Mouse (Mus musculus) liver, embryonic 18 days (tissue): ENCODE measurements around the gene Ddx3y. TPM values are rescaled to one million over a fixed set of nuclear protein-coding genes. Genes with fewer than 3 reads are reported as not detected.

Source experiments
- polyA plus RNA-seq: library from polyadenylated mRNA; depleted of rRNA; stranded (reverse); fragments of >200 nt; gene quantifications from 2 replicates; pipeline ENCODE4 v1.2.3, GENCODE M21; 2012; rRNA removed

The Ddx3y gene
- 15.0 TPM in 1 of 2 replicates, not detected in the other for polyA plus RNA-seq

DNA sequence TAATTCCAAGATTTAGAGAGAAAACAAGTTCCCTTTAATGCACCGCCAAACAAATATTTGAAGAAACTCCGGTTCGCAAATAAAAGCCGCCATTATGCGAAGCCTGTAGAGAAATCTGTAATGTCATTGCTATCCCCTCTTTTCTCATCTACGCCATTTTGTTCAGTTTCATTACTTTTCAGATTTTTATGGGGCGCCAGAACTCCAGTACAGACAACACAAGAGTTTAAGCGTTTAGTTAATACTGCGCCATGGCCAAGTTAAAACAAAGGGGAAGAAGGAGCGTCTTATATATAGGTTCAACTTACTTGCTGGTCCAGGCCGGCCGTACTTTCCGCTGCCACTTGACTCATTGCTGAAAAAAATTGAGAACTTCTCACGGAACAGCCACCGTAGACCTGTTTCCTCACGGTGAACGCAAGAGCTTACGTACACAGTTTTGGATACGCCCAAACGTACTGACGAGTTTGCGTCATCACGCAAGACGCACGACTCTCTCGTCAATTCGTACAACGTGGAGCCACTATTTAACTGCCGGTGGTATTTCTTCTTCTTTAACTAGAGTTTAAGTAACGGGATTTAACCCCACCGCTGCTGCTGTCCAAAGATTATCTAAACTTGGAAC, at the start of gene Ddx3y:
Gene Ddx3y, minus strand, starts transcription at position 459 of the 625 bp plus-strand sequence.

GRCm38 (mm10) chrY:1245426-1245863, 41.0 kb downstream of the Ddx3y start, which contains the start of gene Uty:
Gene Uty, minus strand, starts transcription at chrY:1245759.

Other genes starting within 250 kb of the Ddx3y start
- gene Uty, start 40.9 kb downstream of the Ddx3y start, polyA plus RNA-seq, result 0.01 and 4.8 TPM in 2 replicates
- gene Usp9y, start 173.2 kb upstream of the Ddx3y start, polyA plus RNA-seq, result not detected in 2 replicates